Mouse (Mus musculus) cerebellum, adult 2 months (tissue): ENCODE data around the gene A4gnt.

Experiments used
- CTCF ChIP-seq: fragments of 200-500 bp; IDR thresholded peaks from 2 replicates; pipeline ENCODE4 v1.5.1; 2011; ENCODE audit warnings: low read depth, mild to moderate bottlenecking, control low read depth, low read length, moderate library complexity, borderline replicate concordance; ENCODE audit not compliant: insufficient read depth
- POLR2A ChIP-seq: fragments of 200-500 bp; IDR thresholded peaks from 2 replicates; pipeline ENCODE4 v1.6.1; 2011; ENCODE audit warnings: low read length, control low read depth, borderline replicate concordance; ENCODE audit not compliant: insufficient read depth

- TF ChIP-seq CTCF = no peak
- no peak for TF ChIP-seq POLR2A
Observed at GRCm38 (mm10) chr9:99667596-99667995, 55.3 kb downstream of the A4gnt start.
